ENCODE assay signal across 8 mouse cellular contexts in genomic region chr5:149229619-149230339, GRCm38 (mm10). TPM values are rescaled to one million over a fixed set of nuclear protein-coding genes. Genes with fewer than 3 reads are reported as not detected.
A peak's percentile ranks its signal among the peaks of the same experiment; 100 is the strongest.
DNase-seq lines count a peak whose midpoint lies in the region; ATAC-seq and TF ChIP-seq lines count a peak whose summit lies in the region.

No protein-coding gene starts in this region.

- H3K4me2 ChIP-seq in hindbrain, postnatal 0 days (ENCODE audit: low read depth, low read length) = peak overlapping the region; percentile 56
- peak overlapping the region; percentile 54 for H3K4me2 ChIP-seq in neural tube, embryonic 12.5 days (replicated peaks)

- peak overlapping the region; percentile 84; the same call in 1 of the 2 replicates for H3K27ac ChIP-seq in layer of hippocampus, adult 2 months
- peak overlapping the region; percentile 81 for H3K27ac ChIP-seq in hindbrain, postnatal 0 days
- peak overlapping the region; percentile 78 for H3K27ac ChIP-seq in neural tube, embryonic 12.5 days

- no peak for DNase-seq in layer of hippocampus, adult 2 months (ENCODE audit: low spot score in 2 of 2)
- DNase-seq in layer of hippocampus, adult 11-12 months (ENCODE audit: low spot score) = no peak
- DNase-seq in cerebellum, postnatal 14 days = peak; percentile 22 to 40
- DNase-seq in hindbrain, postnatal 0 days (ENCODE audit: low spot score) = no peak
- DNase-seq in urinary bladder, postnatal 14 days (ENCODE audit: low spot score) = no peak
- no peak for DNase-seq in yolk sac, embryonic 10.5 days (ENCODE audit: low spot score)

- H3K27me3 ChIP-seq in hindbrain, postnatal 0 days (ENCODE audit: insufficient read depth, low read length) = no peaks in the 10 kb centered on the region
- H3K27me3 ChIP-seq in neural tube, embryonic 12.5 days (replicated peaks) = no peaks in the 10 kb centered on the region

- no peaks in the 10 kb centered on the region for H3K36me3 ChIP-seq in hindbrain, postnatal 0 days (ENCODE audit: insufficient read depth, low read length)
- no peaks in the 10 kb centered on the region for H3K36me3 ChIP-seq in neural tube, embryonic 12.5 days

- WGBS in hindbrain, postnatal 0 days = 76% methylated on average over 18 of the region's 18 CpGs
- 81% methylated on average over 17 of the region's 18 CpGs for WGBS in neural tube, embryonic 12.5 days

- 0 out of 2 replicates have a peak, but pooled peaks have one; percentile 1 for ATAC-seq in hindbrain, postnatal 0 days
- peak; percentile 54 for ATAC-seq in neural tube, embryonic 12.5 days (ENCODE audit: low FRiP score, low read depth)
- ATAC-seq in megakaryocyte-erythroid progenitor cell, adult 5-6 weeks (replicated peaks; ENCODE audit: low FRiP score, low TSS enrichment, poor library complexity, severe bottlenecking) = no peak

- no peaks in the 10 kb centered on the region for H3K9me3 ChIP-seq in hindbrain, postnatal 0 days (ENCODE audit: low read length)
- no peaks in the 10 kb centered on the region; the same call in 1 of the 2 replicates for H3K9me3 ChIP-seq in neural tube, embryonic 12.5 days

- H3K4me3 ChIP-seq in layer of hippocampus, adult 2 months = peak overlapping the region; percentile 68
- H3K4me3 ChIP-seq in hindbrain, postnatal 0 days (ENCODE audit: low read length) = peak overlapping the region; percentile 45
- H3K4me3 ChIP-seq in neural tube, embryonic 12.5 days = peak overlapping the region; percentile 45

- H3K4me1 ChIP-seq in hindbrain, postnatal 0 days (ENCODE audit: insufficient read depth, low read length) = no peaks in the 10 kb centered on the region
- H3K4me1 ChIP-seq in neural tube, embryonic 12.5 days = peaks cover 3% of the 10 kb centered on the region; the same call in 1 of the 2 replicates

- peak overlapping the region; percentile 52 for H3K9ac ChIP-seq in hindbrain, postnatal 0 days (replicated peaks; ENCODE audit: low read length)
- H3K9ac ChIP-seq in neural tube, embryonic 12.5 days = peak overlapping the region; percentile 33; the same call in 1 of the 2 replicates

- no peak for TF ChIP-seq CTCF in layer of hippocampus, adult 2 months (conservative IDR thresholded peaks at IDR 0.05)
- TF ChIP-seq CTCF in hindbrain, postnatal 0 days (IDR thresholded peaks at IDR 0.05; ENCODE audit: low read depth) = no peak

RNA-seq across cellular contexts. Expression of gene Alox5ap, which starts 34.8 kb away (rescaled TPM):
- total RNA-seq in layer of hippocampus, adult 2 months (2021) = 10 to 100 TPM in 1 of 2 experiments, 1 to 10 TPM in 1; 7.8 to 11.1 TPM
- 5.7 and 6.6 TPM in 2 replicates for total RNA-seq in hindbrain, postnatal 0 days (2014; rRNA removed)
- 10.7 and 14.4 TPM in 2 replicates for polyA plus RNA-seq in hindbrain, postnatal 0 days (2015; fragmentation: Nextera tagmentation; extraction: Ambion mirVana)
- 6.5 and 8.0 TPM in 2 replicates for polyA plus RNA-seq in neural tube, embryonic 12.5 days (2016; fragmentation: Nextera tagmentation; extraction: Ambion mirVana)
- 8.8 and 11.6 TPM in 2 replicates for total RNA-seq in megakaryocyte-erythroid progenitor cell, adult 5-6 weeks (2014; fragmentation: Nextera tagmentation)
- 20.9 and 41.6 TPM in 2 replicates for total RNA-seq in megakaryocyte-erythroid progenitor cell, adult 5-6 weeks (2017)

RNA-seq across cellular contexts. Expression of gene Hmgb1, which starts 45.5 kb away (rescaled TPM):
- total RNA-seq in layer of hippocampus, adult 2 months (2021) = 100 to 1,000 TPM; 143 to 147 TPM
- total RNA-seq in hindbrain, postnatal 0 days (2014; rRNA removed) = 128 and 150 TPM in 2 replicates
- 757 and 786 TPM in 2 replicates for polyA plus RNA-seq in hindbrain, postnatal 0 days (2015; fragmentation: Nextera tagmentation; extraction: Ambion mirVana)
- 1,312 and 1,341 TPM in 2 replicates for polyA plus RNA-seq in neural tube, embryonic 12.5 days (2016; fragmentation: Nextera tagmentation; extraction: Ambion mirVana)
- total RNA-seq in megakaryocyte-erythroid progenitor cell, adult 5-6 weeks (2014; fragmentation: Nextera tagmentation) = 800 and 835 TPM in 2 replicates
- total RNA-seq in megakaryocyte-erythroid progenitor cell, adult 5-6 weeks (2017) = 1,093 and 1,199 TPM in 2 replicates

RNA-seq across cellular contexts. Expression of gene Uspl1, which starts 45.6 kb away (rescaled TPM):
- 10 to 100 TPM; 38.8 to 39.0 TPM for total RNA-seq in layer of hippocampus, adult 2 months (2021)
- total RNA-seq in hindbrain, postnatal 0 days (2014; rRNA removed) = 37.2 and 43.4 TPM in 2 replicates
- 42.8 and 44.7 TPM in 2 replicates for polyA plus RNA-seq in hindbrain, postnatal 0 days (2015; fragmentation: Nextera tagmentation; extraction: Ambion mirVana)
- polyA plus RNA-seq in neural tube, embryonic 12.5 days (2016; fragmentation: Nextera tagmentation; extraction: Ambion mirVana) = 68.8 and 72.0 TPM in 2 replicates
- total RNA-seq in megakaryocyte-erythroid progenitor cell, adult 5-6 weeks (2014; fragmentation: Nextera tagmentation) = 62.8 and 64.3 TPM in 2 replicates
- 56.6 and 66.9 TPM in 2 replicates for total RNA-seq in megakaryocyte-erythroid progenitor cell, adult 5-6 weeks (2017)

Comparison
In these comparisons a context has a peak if more than half of its experiments do, and no peak if none do; other contexts are left out.
1. DNase-seq: peak in cerebellum, postnatal 14 days (2 of 2); none in layer of hippocampus, adult 2 months (0 of 2), layer of hippocampus, adult 11-12 months (single experiment), hindbrain, postnatal 0 days (single experiment), urinary bladder, postnatal 14 days (single experiment) and yolk sac, embryonic 10.5 days (single experiment).
2. Peak in every context shown above with its lines, with median percentiles within 50 percentile points of each other: H3K27ac ChIP-seq and H3K4me3 ChIP-seq.